Mouse (Mus musculus) thymus, adult 2 months (tissue): ENCODE data around the gene Ptrh2. TPM values are rescaled to one million over a fixed set of nuclear protein-coding genes. Genes with fewer than 3 reads are reported as not detected.

Experiments
- DNase-seq: peaks from one replicate; pipeline ENCODE4 v3.0.0; 2021
- H3K27ac ChIP-seq: fragments of 200-500 bp; 2 replicates; pipeline ENCODE4 v1.5.1; 2012; ENCODE audit warnings: low read length, control low read depth; ENCODE audit not compliant: control insufficient read depth, insufficient read depth
- H3K27me3 ChIP-seq: fragments of 200-500 bp; 2 replicates; pipeline ENCODE4 v1.6.1; 2012; ENCODE audit warnings: mild to moderate bottlenecking, low read length, moderate library complexity, mixed read lengths; ENCODE audit not compliant: control insufficient read depth, insufficient read depth
- H3K36me3 ChIP-seq: fragments of 200-500 bp; 2 replicates; pipeline ENCODE4 v1.6.1; 2012; ENCODE audit warnings: mild to moderate bottlenecking, low read length, moderate library complexity; ENCODE audit not compliant: control insufficient read depth, insufficient read depth
- H3K4me1 ChIP-seq: fragments of 200-500 bp; replicated peaks from 2 replicates; pipeline ENCODE4 v1.6.1; 2012; ENCODE audit warnings: low read length; ENCODE audit not compliant: control insufficient read depth, insufficient read depth
- H3K4me3 ChIP-seq: fragments of 200-500 bp; 2 replicates; pipeline ENCODE4 v1.5.1; 2012; ENCODE audit warnings: mild to moderate bottlenecking, low read length, control low read depth, moderate library complexity; ENCODE audit not compliant: control insufficient read depth, insufficient read depth
- CTCF ChIP-seq: fragments of 200-500 bp; IDR thresholded peaks from 2 replicates; pipeline ENCODE4 v1.5.1; 2012; ENCODE audit warnings: mild to moderate bottlenecking, control low read depth, low read length, moderate library complexity, borderline replicate concordance; ENCODE audit not compliant: control insufficient read depth, poor library complexity, insufficient read depth; ENCODE audit errors: extremely low read depth
- POLR2A ChIP-seq: fragments of 200-500 bp; IDR thresholded peaks from 2 replicates; pipeline ENCODE4 v1.6.1; 2012; ENCODE audit warnings: mild to moderate bottlenecking, low read length, control low read depth, moderate library complexity; ENCODE audit not compliant: control insufficient read depth, poor library complexity, insufficient read depth; ENCODE audit errors: extremely low read depth
- WGBS: fragments of 180-500 bp; shearing (Covaris S2); methylation state at CpG from one replicate; pipeline ENCODE4 v1.1.7; 2018; 5-methylcytosine and 5-hydroxymethylcytosine counted together
- polyA plus RNA-seq: library from polyadenylated mRNA; depleted of rRNA; stranded (reverse); fragments of >200 nt; gene quantifications from 2 replicates; pipeline ENCODE4 v1.2.3, GENCODE M21; 2012; rRNA removed

The Ptrh2 gene
- polyA plus RNA-seq, 1 experiment = 5.2 TPM

DNA sequence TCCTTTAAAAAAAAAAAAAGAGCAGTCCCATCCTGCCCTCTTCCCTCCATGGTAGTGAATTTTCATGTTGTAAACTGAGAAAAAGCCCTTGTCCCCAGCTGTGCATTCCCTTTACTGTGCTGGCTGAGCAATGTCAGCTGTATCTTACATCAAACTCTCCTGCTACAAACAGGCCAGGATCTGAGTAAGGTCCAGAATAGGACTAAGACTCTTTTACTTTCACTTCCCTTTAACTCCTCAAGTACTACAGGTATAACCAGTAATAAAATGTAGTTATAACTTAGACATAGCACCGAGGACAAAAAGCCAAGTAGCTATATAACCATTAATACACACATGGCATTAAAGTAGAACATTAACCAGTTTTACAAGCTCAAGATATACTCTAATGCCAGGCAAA, 55.2 kb downstream of the Ptrh2 start:
- H3K27ac ChIP-seq = no peak overlapping the region
- TF ChIP-seq POLR2A (no peak), CTCF (no peak)
- H3K27me3 ChIP-seq = no peaks in the 10 kb centered on the region
- H3K36me3 ChIP-seq = peaks cover 17% of the 10 kb centered on the region
- no peak for DNase-seq
- WGBS = 13% methylated on average over 1 of the region's 1 CpGs
- H3K4me3 ChIP-seq = no peak overlapping the region
- 0 out of 2 replicates have a peak, but pooled peaks cover 4% of the 10 kb centered on the region for H3K4me1 ChIP-seq

- Histone ChIP-seq H3K27me3 (no peaks in the 10 kb centered on the region), H3K4me1 (0 out of 2 replicates have a peak, but pooled peaks cover 4% of the 10 kb centered on the region), H3K36me3 (peaks cover 12% of the 10 kb centered on the region), H3K4me3 (no peak overlapping the region), H3K27ac (no peak overlapping the region)
- TF ChIP-seq POLR2A (no peak), CTCF (no peak)
- 89% methylated on average over 2 of the region's 2 CpGs for WGBS
- no peak for DNase-seq
These were observed 55.7 kb downstream of the Ptrh2 start for GRCm38 (mm10) chr11:86739470-86739869.

GRCm38 (mm10) chr11:86741505-86741904, 57.7 kb downstream of the Ptrh2 start:
- TF ChIP-seq CTCF (no peak), POLR2A (no peak)
- Histone ChIP-seq H3K4me1 (0 out of 2 replicates have a peak, but pooled peaks cover 4% of the 10 kb centered on the region), H3K4me3 (no peak overlapping the region), H3K27me3 (no peaks in the 10 kb centered on the region), H3K36me3 (no peaks in the 10 kb centered on the region; the same call in 1 of the 2 replicates), H3K27ac (no peak overlapping the region)
- WGBS = 14% methylated on average over 5 of the region's 5 CpGs
- no peak for DNase-seq

Other genes starting within 250 kb of the Ptrh2 start
- 6.4 and 9.3 TPM in 2 replicates for gene Rnft1, start 199.3 kb upstream of the Ptrh2 start, polyA plus RNA-seq
- 12.2 and 12.3 TPM in 2 replicates for gene Rps6kb1, start 139.2 kb upstream of the Ptrh2 start, polyA plus RNA-seq
- 5.7 and 5.9 TPM in 2 replicates for gene Tubd1, start 139.0 kb upstream of the Ptrh2 start, polyA plus RNA-seq
- gene Vmp1, start 149 bp upstream of the Ptrh2 start, polyA plus RNA-seq = 33.3 and 36.7 TPM in 2 replicates
- 70.7 and 77.3 TPM in 2 replicates for gene Cltc, start 73.6 kb downstream of the Ptrh2 start, polyA plus RNA-seq
- gene Dhx40, start 123.8 kb downstream of the Ptrh2 start, polyA plus RNA-seq = 4.6 and 5.4 TPM in 2 replicates